Mouse (Mus musculus) small intestine, adult 2 months (tissue): ENCODE measurements around the gene Btbd2.

ENCODE experiments used
- CTCF ChIP-seq: fragments of 200-500 bp; IDR thresholded peaks from 2 replicates; pipeline ENCODE4 v1.5.1; 2012; ENCODE audit warnings: low read depth, mild to moderate bottlenecking, control low read depth, inconsistent platforms, low read length, moderate library complexity, mixed read lengths; ENCODE audit not compliant: insufficient replicate concordance, insufficient read length; ENCODE audit errors: extremely low read depth
- POLR2A ChIP-seq: fragments of 200-500 bp; IDR thresholded peaks from 2 replicates; pipeline ENCODE4 v1.6.1; 2012; ENCODE audit warnings: low read depth, mild to moderate bottlenecking, control low read depth, inconsistent platforms, low read length, moderate library complexity

DNA sequence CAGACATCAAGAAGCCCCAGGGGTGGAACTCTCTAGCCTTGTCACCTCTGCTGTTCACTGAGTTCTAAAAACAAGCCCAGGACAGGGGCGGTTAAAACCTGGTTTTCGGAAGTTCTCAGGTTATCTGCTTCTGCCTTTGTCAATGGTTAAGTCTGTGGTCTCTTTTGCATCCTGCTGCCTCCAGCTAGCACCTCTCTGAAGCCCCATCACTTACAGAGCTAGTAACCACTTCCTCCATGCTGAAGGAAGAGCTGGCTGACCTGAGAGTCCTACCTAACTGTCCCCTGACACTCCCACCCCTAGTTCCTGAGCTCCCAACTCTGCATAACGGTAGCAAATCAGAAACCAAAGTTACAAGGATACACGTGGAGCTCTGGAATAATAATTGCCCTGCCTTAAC is 43.9 kb upstream of the Btbd2 start:
- no peak for TF ChIP-seq CTCF
- no peak for TF ChIP-seq POLR2A
